Mouse (Mus musculus) stomach, embryonic 16.5 days (tissue): Measurements from ENCODE around the gene Loxl3. TPM values are rescaled to one million over a fixed set of nuclear protein-coding genes. Genes with fewer than 3 reads are reported as not detected.

Experiments
- ATAC-seq: fragments of 200-750 bp; cut with Nextera tagmentation; 2 replicates; pipeline ENCODE4 v1.8.0; 2017; ENCODE audit warnings: moderate number of reproducible peaks, moderate TSS enrichment; ENCODE audit not compliant: insufficient read depth, low FRiP score
- H3K27ac ChIP-seq: fragments of 300-500 bp; sonication (generic); 2 replicates; pipeline ENCODE4 v1.5.1; 2014; ENCODE audit warnings: low read length
- H3K27me3 ChIP-seq: fragments of 300-500 bp; sonication (generic); 2 replicates; pipeline ENCODE4 v1.6.1; 2014; ENCODE audit warnings: low read length, control low read depth, mixed read lengths; ENCODE audit not compliant: control insufficient read depth, insufficient read depth
- H3K36me3 ChIP-seq: fragments of 300-500 bp; sonication (generic); 2 replicates; pipeline ENCODE4 v1.6.1; 2014; ENCODE audit warnings: low read length; ENCODE audit not compliant: control insufficient read depth, insufficient read depth
- H3K4me1 ChIP-seq: fragments of 300-500 bp; sonication (generic); 2 replicates; pipeline ENCODE4 v1.6.1; 2014; ENCODE audit warnings: low read length, control low read depth, mixed read lengths; ENCODE audit not compliant: control insufficient read depth, insufficient read depth
- H3K4me2 ChIP-seq: fragments of 300-500 bp; sonication (generic); 2 replicates; pipeline ENCODE4 v1.6.1; 2014; ENCODE audit warnings: low read depth, low read length, mixed read lengths
- H3K4me3 ChIP-seq: fragments of 300-500 bp; sonication (generic); replicated peaks from 2 replicates; pipeline ENCODE4 v1.5.1; 2014; ENCODE audit warnings: mild to moderate bottlenecking, low read length
- H3K9ac ChIP-seq: fragments of 300-500 bp; sonication (generic); 2 replicates; pipeline ENCODE4 v1.6.1; 2014; ENCODE audit warnings: low read length
- H3K9me3 ChIP-seq: fragments of 300-500 bp; sonication (generic); replicated peaks from 2 replicates; pipeline ENCODE4 v1.6.1; 2016; ENCODE audit warnings: low read length, control low read depth; ENCODE audit not compliant: control insufficient read depth
- WGBS: fragments of 180-500 bp; shearing (Covaris S2); extraction: QIAGEN DNeasy Blood & Tissue Kit; methylation state at CpG from one replicate; pipeline ENCODE4 v1.1.7; 2014; 5-methylcytosine and 5-hydroxymethylcytosine counted together
- polyA plus RNA-seq: library from polyadenylated mRNA; unstranded; fragments of >200 nt; fragmentation: Nextera tagmentation; extraction: Ambion mirVana; gene quantifications from 2 replicates; pipeline ENCODE4 v1.2.1, GENCODE M21; 2015

Gene Loxl3
- polyA plus RNA-seq, 1 experiment from 2014 or later: 19.4 TPM

- Histone ChIP-seq H3K9ac (peak within 1 kb of the TSS; percentile 93), H3K9me3 (no peaks in the 10 kb centered on the region), H3K4me2 (peak within 1 kb of the TSS; percentile 89), H3K27ac (peak within 1 kb of the TSS; percentile 81), H3K4me3 (peak within 1 kb of the TSS; percentile 92), H3K27me3 (no peaks in the 10 kb centered on the region), H3K36me3 (no peaks in the 10 kb centered on the region), H3K4me1 (peaks cover 15% of the 10 kb centered on the region)
- ATAC-seq: peak; percentile 96
- under 1% methylated on average over 63 of the region's 64 CpGs for whole genome bisulfite sequencing
Measured at GRCm38 (mm10) chr6:83054074-83054851, 20.3 kb downstream of the Loxl3 start, which contains the start of gene Aup1. Gene Aup1, plus strand, starts transcription at chr6:83054521.

GRCm38 (mm10) chr6:83054871-83055431 lies 21.0 kb downstream of the Loxl3 start, which contains the start of gene Htra2:
Gene Htra2, minus strand, starts transcription at chr6:83055273.
- Histone ChIP-seq H3K4me2 (peak within 1 kb of the TSS; percentile 89), H3K27me3 (no peaks in the 10 kb centered on the region), H3K4me3 (peak within 1 kb of the TSS; percentile 92), H3K9ac (peak within 1 kb of the TSS; percentile 93), H3K36me3 (no peaks in the 10 kb centered on the region), H3K27ac (peak within 1 kb of the TSS; percentile 81), H3K9me3 (no peaks in the 10 kb centered on the region), H3K4me1 (peaks cover 15% of the 10 kb centered on the region)
- under 1% methylated on average over 50 of the region's 50 CpGs for WGBS
- peak; percentile 9 for ATAC-seq

GRCm38 (mm10) chr6:83057790-83058189 lies 23.8 kb downstream of the Loxl3 start, which contains the start of gene Dqx1:
Gene Dqx1, plus strand, starts transcription at chr6:83057844.
- 36% methylated on average over 3 of the region's 3 CpGs for WGBS
- Histone ChIP-seq H3K4me3 (peak within 1 kb of the TSS; percentile 32), H3K27ac (peak within 1 kb of the TSS; percentile 58; the same call in 1 of the 2 replicates), H3K9ac (peak within 1 kb of the TSS; percentile 57), H3K4me1 (peaks cover 12% of the 10 kb centered on the region), H3K36me3 (no peaks in the 10 kb centered on the region), H3K4me2 (peak within 1 kb of the TSS; percentile 43), H3K9me3 (no peaks in the 10 kb centered on the region), H3K27me3 (peaks cover 8% of the 10 kb centered on the region)
- ATAC-seq: peak; percentile 59

GRCm38 (mm10) chr6:83058725-83059124 lies 24.8 kb downstream of the Loxl3 start:
- ATAC-seq: no peak
- Histone ChIP-seq H3K9me3 (no peaks in the 10 kb centered on the region), H3K4me1 (peaks cover 9% of the 10 kb centered on the region), H3K27me3 (peaks cover 17% of the 10 kb centered on the region), H3K36me3 (no peaks in the 10 kb centered on the region), H3K9ac (peak overlapping the region; percentile 57), H3K4me2 (peak overlapping the region; percentile 43), H3K27ac (no peak overlapping the region), H3K4me3 (peak overlapping the region; percentile 32)
- 89% methylated on average over 2 of the region's 2 CpGs for WGBS

GRCm38 (mm10) chr6:83065995-83066394 lies 32.0 kb downstream of the Loxl3 start:
- WGBS: 33% methylated on average over 8 of the region's 8 CpGs
- H3K9ac ChIP-seq: no peak overlapping the region

DNA sequence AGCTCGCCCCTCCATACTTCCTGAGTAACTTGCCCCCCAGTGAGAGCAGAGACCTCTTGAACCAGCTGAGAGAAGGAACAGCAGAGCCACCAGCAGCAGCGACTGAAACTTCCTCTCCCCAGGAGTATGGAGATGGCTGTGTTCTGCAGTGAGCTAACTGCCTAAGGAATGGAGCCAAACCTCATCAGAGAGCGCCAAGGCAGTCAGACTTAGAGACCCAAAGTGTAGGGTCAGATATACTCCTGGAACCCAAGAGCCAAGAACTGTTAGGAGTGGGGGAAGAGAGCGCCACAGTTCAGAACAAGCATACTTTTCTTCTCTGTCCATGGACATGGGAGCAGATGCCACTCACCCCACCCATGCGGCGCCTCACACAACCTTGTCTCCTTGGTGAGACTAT lies 32.5 kb downstream of the Loxl3 start:
- Histone ChIP-seq H3K9ac (no peak overlapping the region), H3K36me3 (no peaks in the 10 kb centered on the region), H3K4me3 (no peak overlapping the region), H3K27me3 (peaks cover 92% of the 10 kb centered on the region), H3K27ac (no peak overlapping the region), H3K4me1 (peaks cover 11% of the 10 kb centered on the region), H3K9me3 (no peaks in the 10 kb centered on the region), H3K4me2 (no peak overlapping the region)
- no peak for ATAC-seq
- WGBS: 32% methylated on average over 6 of the region's 6 CpGs

More at GRCm38 (mm10) chr6:83065995-83066394, 32.0 kb downstream of the Loxl3 start:
- Histone ChIP-seq H3K4me3 (no peak overlapping the region), H3K9me3 (no peaks in the 10 kb centered on the region), H3K27ac (no peak overlapping the region), H3K27me3 (peaks cover 87% of the 10 kb centered on the region), H3K36me3 (no peaks in the 10 kb centered on the region), H3K4me2 (no peak overlapping the region), H3K4me1 (peaks cover 7% of the 10 kb centered on the region)
- no peak for ATAC-seq

DNA sequence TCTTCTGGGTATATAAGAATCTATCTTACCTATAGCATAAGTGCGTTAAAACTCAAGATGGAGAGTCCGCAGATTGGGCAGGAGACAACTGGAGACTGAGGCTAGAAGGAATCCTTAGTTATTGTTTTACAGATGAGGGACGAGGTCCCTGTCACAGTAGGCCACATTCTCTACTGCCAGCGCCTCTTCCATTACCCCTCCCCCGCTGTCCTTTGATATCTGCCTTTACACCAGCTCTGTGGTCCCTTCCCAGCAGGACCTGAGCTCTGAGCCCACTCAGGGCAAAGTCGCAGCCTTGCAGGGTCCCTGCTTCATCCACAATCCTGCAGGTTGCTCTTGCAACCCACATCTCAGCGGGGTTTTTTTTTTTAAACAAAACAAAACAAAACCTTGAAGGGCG lies 34.2 kb downstream of the Loxl3 start:
- Histone ChIP-seq H3K4me1 (peaks cover 11% of the 10 kb centered on the region), H3K27ac (no peak overlapping the region), H3K27me3 (peaks cover 96% of the 10 kb centered on the region), H3K9me3 (no peaks in the 10 kb centered on the region), H3K4me3 (peak overlapping the region; percentile 28), H3K36me3 (no peaks in the 10 kb centered on the region), H3K4me2 (no peak overlapping the region; the same call in 1 of the 2 replicates), H3K9ac (no peak overlapping the region)
- ATAC-seq: no peak
- 9% methylated on average over 8 of the region's 8 CpGs for WGBS

DNA sequence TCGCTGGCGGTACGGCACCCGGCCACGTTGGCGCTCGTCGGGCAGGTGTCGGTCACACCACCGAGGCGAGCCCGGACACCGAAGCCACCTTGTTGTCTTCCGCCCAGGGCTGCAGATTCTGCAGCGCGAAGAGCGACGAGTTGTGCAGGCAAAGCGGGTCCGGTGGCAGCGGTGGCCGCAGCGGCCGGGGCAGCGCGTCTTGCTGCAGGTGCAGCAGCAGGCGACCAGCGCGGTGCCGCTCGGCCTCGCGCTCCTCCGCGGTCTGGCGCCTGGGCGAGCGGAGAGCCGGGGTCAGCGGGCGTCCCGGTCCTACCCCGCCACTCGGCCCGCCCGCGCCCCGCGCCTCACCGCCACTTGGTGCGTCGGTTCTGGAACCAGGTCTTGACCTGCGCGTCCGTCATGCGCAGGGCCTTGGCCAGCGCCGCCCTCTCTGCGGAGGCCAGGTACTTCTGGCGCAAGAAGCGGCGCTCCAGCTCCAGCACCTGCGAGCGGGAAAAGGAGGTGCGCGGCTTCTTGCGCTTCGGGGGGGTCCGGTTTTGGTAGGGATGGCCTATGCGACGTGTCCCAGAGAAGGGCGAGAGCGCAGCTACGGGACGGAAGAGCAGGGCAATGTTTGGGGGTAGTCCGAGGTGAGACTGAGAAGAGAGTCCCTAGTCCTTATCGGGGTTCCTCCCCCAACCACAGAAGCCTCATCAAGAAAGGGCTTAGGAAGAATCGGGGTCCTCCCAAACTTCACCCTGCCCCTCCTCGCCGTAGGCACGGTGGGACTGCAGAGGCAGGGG lies 34.9 kb downstream of the Loxl3 start:
- Histone ChIP-seq H3K9me3 (no peaks in the 10 kb centered on the region), H3K27ac (no peak overlapping the region), H3K36me3 (no peaks in the 10 kb centered on the region), H3K4me1 (peaks cover 11% of the 10 kb centered on the region), H3K9ac (no peak overlapping the region; the same call in 1 of the 2 replicates), H3K4me3 (peak overlapping the region; percentile 28), H3K27me3 (peaks cover 95% of the 10 kb centered on the region), H3K4me2 (peak overlapping the region; percentile 40)
- ATAC-seq: no peak
- WGBS: 1% methylated on average over 81 of the region's 81 CpGs
